Mouse (Mus musculus) right cerebral cortex, adult 18-20 months (tissue): Measurements from ENCODE around the gene Tmprss3.
A peak's percentile ranks its signal among the peaks of the same experiment; 100 is the strongest.

Experiments used
- DNase-seq: peaks from one replicate; pipeline ENCODE4 v3.0.0; 2022; ENCODE audit warnings: mixed read lengths

The Tmprss3 gene

DNA sequence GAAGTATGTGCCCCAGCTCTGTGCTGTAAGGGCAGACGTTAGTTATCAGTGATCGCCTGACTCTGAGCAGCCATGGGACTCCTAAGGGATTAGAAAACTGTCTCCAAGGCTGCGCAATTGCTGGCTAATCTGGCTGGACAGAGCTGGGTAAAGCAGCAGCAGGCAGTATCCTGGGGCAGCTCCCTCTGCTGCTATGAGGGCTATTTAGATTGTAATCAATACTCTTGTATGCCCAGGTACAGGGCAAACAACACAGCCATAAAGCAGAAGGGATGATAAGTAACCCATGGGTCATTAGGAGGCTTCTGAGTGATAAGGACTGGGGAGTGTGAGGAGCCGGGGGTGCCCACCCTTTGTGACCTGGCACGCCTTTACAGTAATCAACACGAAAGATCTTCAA is 63.9 kb downstream of the Tmprss3 start:
- DNase-seq, result no peak

- DNase-seq, result no peak
Observed at GRCm38 (mm10) chr17:31133776-31134175, 65.0 kb downstream of the Tmprss3 start.

GRCm38 (mm10) chr17:31131269-31131821 is 67.4 kb downstream of the Tmprss3 start:
- peak; percentile 47 for DNase-seq

DNA sequence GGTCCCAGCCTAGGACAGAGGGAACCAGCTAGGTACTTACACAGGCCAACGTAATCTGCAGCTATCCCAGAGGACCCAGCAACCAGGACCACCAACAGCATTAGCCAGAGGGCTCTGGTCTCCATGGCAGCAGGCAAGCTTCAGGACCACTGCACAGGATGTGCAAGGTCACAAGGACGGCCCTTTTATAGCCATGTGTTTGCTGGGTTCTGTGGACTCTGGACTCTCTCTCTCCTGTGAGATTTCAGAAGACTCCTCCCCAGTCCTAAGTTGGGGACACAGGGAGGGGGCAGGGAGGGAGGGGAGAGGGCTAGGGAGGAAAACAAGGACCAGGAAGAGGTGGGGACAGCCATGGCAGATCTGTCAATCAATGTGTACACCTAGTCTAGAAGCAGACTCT is 69.3 kb downstream of the Tmprss3 start, which contains the start of gene Tff3:
Gene Tff3 (minus strand): TSS at position 195 of the 400 bp plus-strand sequence.
- DNase-seq, result no peak
